Mouse (Mus musculus): ENCODE results near the gene Fam57a.

- no peak for TF ChIP-seq CTCF (IDR thresholded peaks at IDR 0.05; ENCODE audit: control insufficient read depth, insufficient read depth, low read length)
- no peak for TF ChIP-seq POLR2A (IDR thresholded peaks at IDR 0.05; ENCODE audit: borderline replicate concordance, control insufficient read depth, low read depth, low read length)
Measured at GRCm38 (mm10) chr11:76253918-76254264, 74.4 kb downstream of the Fam57a start.

All from bone marrow, adult 2 months (tissue).